Mouse (Mus musculus): ENCODE results near the gene Fndc3b.
"Not testable (repeated sequence)": the region's sequence is repeated elsewhere in the genome, so short reads cannot be mapped to it uniquely, and the experiment has no call there.

DNA sequence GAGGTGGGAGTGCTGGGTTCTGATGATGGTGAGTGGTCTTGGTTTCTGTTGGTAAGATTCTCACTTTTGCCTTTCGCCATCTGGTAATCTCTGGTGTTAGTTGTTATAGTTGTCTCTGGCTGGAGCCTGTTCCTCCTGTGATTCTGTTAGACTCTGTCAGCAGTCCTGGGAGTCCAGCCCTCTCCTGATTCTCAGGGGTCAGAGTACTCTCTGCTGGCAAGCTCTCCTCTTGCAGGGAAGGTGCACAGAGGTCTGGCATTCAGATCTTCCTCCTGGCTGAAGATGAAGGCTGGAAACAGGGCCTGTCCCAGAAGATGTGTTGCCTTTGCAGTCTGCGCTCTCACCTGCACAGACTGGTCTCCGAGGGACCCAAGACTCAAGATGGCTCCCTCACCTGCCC lies 310.1 kb downstream of the Fndc3b start:
- not testable (repeated sequence) for TF ChIP-seq CTCF, EP300 (IDR thresholded peaks at IDR 0.05; ENCODE audit: low read depth)

All from liver, embryonic 14.5 days (tissue).